30 mouse cellular contexts compared by ENCODE assay signal in the genomic region with DNA sequence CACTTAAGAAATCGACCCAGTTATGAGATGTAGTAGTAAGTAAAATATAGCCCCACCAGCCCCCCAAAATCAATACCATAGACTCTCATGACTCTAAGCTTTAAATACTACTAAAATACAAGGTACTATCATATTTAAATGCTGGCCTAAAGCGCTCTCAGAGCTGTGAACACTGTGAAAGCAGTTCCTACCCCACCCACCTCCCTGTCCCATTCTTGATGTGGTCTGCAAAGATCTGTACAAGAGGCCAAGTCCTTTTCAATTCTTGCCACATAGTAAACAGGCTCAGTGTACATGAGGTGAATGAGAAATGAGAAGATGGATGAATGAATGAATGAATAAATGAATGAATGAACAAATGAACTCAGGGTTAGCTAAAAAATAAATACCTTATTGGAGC.
"Had no signal": no experiment of that assay in that cellular context is flagged by ENCODE, and none has a peak within 500 bp of the region (broad histone marks: within the 10 kb centered on the region; RNA-seq: fewer than 3 reads in every experiment).

No protein-coding gene starts in this region.

- H3K27me3 ChIP-seq: limb, embryonic 12.5 days; limb, embryonic 13.5 days; limb, embryonic 15.5 days; liver, embryonic 12.5 days; liver, embryonic 13.5 days; liver, embryonic 15.5 days; lung, embryonic 15.5 days; megakaryocyte, embryonic 14.5 days; midbrain, embryonic 12.5 days; midbrain, embryonic 13.5 days; midbrain, embryonic 15.5 days had no signal

- H3K27ac ChIP-seq: limb, embryonic 10.5 days; limb, embryonic 12.5 days; limb, embryonic 13.5 days; limb, embryonic 15.5 days; liver, embryonic 14.5 days; liver, embryonic 15.5 days; lung, embryonic 15.5 days; macrophage; midbrain, embryonic 10.5 days; midbrain, embryonic 12.5 days; midbrain, embryonic 13.5 days; midbrain, embryonic 15.5 days had no signal

- H3K4me1 ChIP-seq: lung, embryonic 15.5 days; midbrain, embryonic 12.5 days; midbrain, embryonic 13.5 days; midbrain, embryonic 15.5 days had no signal

- H3K9ac ChIP-seq: limb, embryonic 12.5 days; limb, embryonic 13.5 days; limb, embryonic 15.5 days; liver, embryonic 12.5 days; liver, embryonic 14.5 days; liver, embryonic 15.5 days; liver, postnatal 0 days; lung, embryonic 14.5 days; lung, embryonic 15.5 days; midbrain, embryonic 12.5 days; midbrain, embryonic 13.5 days; midbrain, embryonic 15.5 days had no signal

- H3K36me3 ChIP-seq: limb, embryonic 10.5 days; limb, embryonic 12.5 days; limb, embryonic 15.5 days; lung, embryonic 15.5 days; midbrain, embryonic 10.5 days; midbrain, embryonic 12.5 days; midbrain, embryonic 15.5 days had no signal

- H3K9me3 ChIP-seq: limb, embryonic 10.5 days; limb, embryonic 12.5 days; limb, embryonic 15.5 days; liver, embryonic 13.5 days; liver, embryonic 15.5 days; lung, embryonic 15.5 days; midbrain, embryonic 10.5 days; midbrain, embryonic 12.5 days; midbrain, embryonic 13.5 days; midbrain, embryonic 15.5 days had no signal

- H3K4me3 ChIP-seq: limb, embryonic 10.5 days; limb, embryonic 12.5 days; limb, embryonic 13.5 days; limb, embryonic 15.5 days; liver, embryonic 12.5 days; liver, embryonic 13.5 days; liver, embryonic 15.5 days; lung, embryonic 15.5 days; midbrain, embryonic 10.5 days; midbrain, embryonic 12.5 days; midbrain, embryonic 13.5 days; midbrain, embryonic 15.5 days; myocyte had no signal

- DNase-seq: left cerebral cortex, postnatal 4 days; liver; liver, embryonic 13.5 days; liver, postnatal 0 days; lung, adult 18-20 months; lung, adult 2 months; lung, embryonic 14.5 days; lung, postnatal 10 days; lung, postnatal 14 days; lung, postnatal 36 days; midbrain, embryonic 14.5 days had no signal

- ATAC-seq: liver, embryonic 12.5 days; liver, postnatal 0 days; lung, postnatal 0 days; midbrain, embryonic 13.5 days; midbrain, embryonic 15.5 days; midbrain, embryonic 16.5 days had no signal

- H3K4me2 ChIP-seq: limb, embryonic 12.5 days; limb, embryonic 13.5 days; limb, embryonic 15.5 days; liver, embryonic 11.5 days; liver, embryonic 12.5 days; liver, embryonic 13.5 days; liver, embryonic 15.5 days; lung, embryonic 14.5 days; lung, embryonic 15.5 days; midbrain, embryonic 11.5 days; midbrain, embryonic 12.5 days; midbrain, embryonic 13.5 days; midbrain, embryonic 15.5 days had no signal
